Mouse (Mus musculus) megakaryocyte, adult 5-6 weeks (primary cell): Measurements from ENCODE around the gene Ccdc157. TPM values are rescaled to one million over a fixed set of nuclear protein-coding genes. Genes with fewer than 3 reads are reported as not detected.
A peak's percentile ranks its signal among the peaks of the same experiment; 100 is the strongest.
"Not testable (repeated sequence)": the region's sequence is repeated elsewhere in the genome, so short reads cannot be mapped to it uniquely, and the experiment has no call there.

Source experiments
- ATAC-seq: 2 replicates; pipeline ENCODE4 v1.8.0; 2016; ENCODE audit warnings: mild to moderate bottlenecking, inconsistent platforms; ENCODE audit not compliant: poor library complexity, severe bottlenecking
- total RNA-seq, 2 experiments: library from RNA; stranded (forward) in 1 of 2; stranded (reverse) in 1 of 2; fragments of 153-499, 151-499 nt in 1 of 2; fragments of 221-1000, 200-1000 nt in 1 of 2; gene quantifications; 2 replicates each; pipeline versions ENCODE4 v1.2.3 to v1.2.4; 2015 to 2017

The Ccdc157 gene
- total RNA-seq, 2 experiments from 2014 or later = 0.44 TPM; not detected in 1

GRCm38 (mm10) chr11:4134986-4135935 lies 24.8 kb downstream of the Ccdc157 start, which contains the start of gene Rnf215:
Gene Rnf215, plus strand, starts transcription at chr11:4135202.
- ATAC-seq = peak; percentile 93

GRCm38 (mm10) chr11:4134400-4134799 lies 25.7 kb downstream of the Ccdc157 start:
- no peak for ATAC-seq

GRCm38 (mm10) chr11:4133450-4133849 lies 26.6 kb downstream of the Ccdc157 start:
- ATAC-seq = no peak

- not testable (repeated sequence) for ATAC-seq
These were observed 31.6 kb downstream of the Ccdc157 start for GRCm38 (mm10) chr11:4128461-4128860.

GRCm38 (mm10) chr11:4127059-4127458 lies 33.0 kb downstream of the Ccdc157 start:
- no peak for ATAC-seq

GRCm38 (mm10) chr11:4123922-4124321 lies 36.2 kb downstream of the Ccdc157 start:
- ATAC-seq = peak; percentile 53

GRCm38 (mm10) chr11:4122742-4123579 lies 37.1 kb downstream of the Ccdc157 start, which contains the start of gene Sec14l2:
Gene Sec14l2, minus strand, starts transcription at chr11:4123415.
- peak; percentile 82 for ATAC-seq

- no peak for ATAC-seq
These were observed 37.9 kb downstream of the Ccdc157 start for GRCm38 (mm10) chr11:4122226-4122625.

GRCm38 (mm10) chr11:4121691-4122090 lies 38.4 kb downstream of the Ccdc157 start:
- no peak for ATAC-seq

GRCm38 (mm10) chr11:4119635-4120034 lies 40.5 kb downstream of the Ccdc157 start:
- ATAC-seq = no peak

GRCm38 (mm10) chr11:4118081-4118921 lies 41.8 kb downstream of the Ccdc157 start:
- ATAC-seq = no peak

GRCm38 (mm10) chr11:4117372-4118071 lies 42.6 kb downstream of the Ccdc157 start:
- 0 out of 2 replicates have a peak, but pooled peaks have one; percentile 24 for ATAC-seq

GRCm38 (mm10) chr11:4116458-4117141 lies 43.5 kb downstream of the Ccdc157 start:
- peak; percentile 20; the same call in 1 of the 2 replicates for ATAC-seq

GRCm38 (mm10) chr11:4115407-4115806 lies 44.7 kb downstream of the Ccdc157 start:
- ATAC-seq = no peak

GRCm38 (mm10) chr11:4114541-4114940 lies 45.6 kb downstream of the Ccdc157 start:
- ATAC-seq = not testable (repeated sequence)

GRCm38 (mm10) chr11:4113970-4114369 lies 46.1 kb downstream of the Ccdc157 start:
- no peak for ATAC-seq

GRCm38 (mm10) chr11:4113496-4113895 lies 46.6 kb downstream of the Ccdc157 start:
- no peak for ATAC-seq

- ATAC-seq = no peak
These were observed 47.2 kb downstream of the Ccdc157 start for GRCm38 (mm10) chr11:4112861-4113260.

- ATAC-seq = no peak
These were observed 48.1 kb downstream of the Ccdc157 start for GRCm38 (mm10) chr11:4112033-4112432.
